Mouse (Mus musculus) left cerebral cortex, adult 11 months (tissue): Measurements from ENCODE around the gene Olfr553.
A peak's percentile ranks its signal among the peaks of the same experiment; 100 is the strongest.
"Not testable (repeated sequence)": the region's sequence is repeated elsewhere in the genome, so short reads cannot be mapped to it uniquely, and the experiment has no call there.

Experiments
- DNase-seq: peaks from one replicate; pipeline ENCODE4 v3.0.0; 2022; ENCODE audit warnings: low spot score

Olfr553 gene

GRCm38 (mm10) chr7:102618118-102618517 is at the start of gene Olfr553:
TSS of gene Olfr553 (minus strand) at chr7:102618218.
- DNase-seq = no peak

GRCm38 (mm10) chr7:102665378-102665777 is 47.4 kb upstream of the Olfr553 start:
- no peak for DNase-seq

DNA sequence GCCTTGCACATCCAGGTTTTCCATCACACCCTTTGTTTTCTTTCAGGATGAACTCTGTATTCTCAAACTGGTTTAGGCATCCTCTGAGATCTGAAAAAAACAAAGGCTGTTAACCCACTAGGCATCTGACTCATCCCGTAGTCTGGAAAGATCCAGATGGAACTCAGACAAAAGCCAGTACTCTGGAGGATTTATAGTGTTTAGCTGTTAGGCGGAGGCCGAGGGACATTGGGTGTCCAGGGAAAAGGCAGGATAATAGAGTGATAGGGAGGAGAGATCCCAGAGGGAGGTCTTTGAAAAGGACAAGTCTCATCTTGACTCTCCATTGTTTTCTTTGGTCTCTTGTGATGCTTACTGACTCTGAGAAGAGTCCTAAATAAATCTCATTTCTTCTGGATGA is 46.6 kb upstream of the Olfr553 start, which contains the start of gene Olfr556:
Gene Olfr556, plus strand, starts transcription at position 301 of the 400 bp plus-strand sequence.
- no peak for DNase-seq

DNA sequence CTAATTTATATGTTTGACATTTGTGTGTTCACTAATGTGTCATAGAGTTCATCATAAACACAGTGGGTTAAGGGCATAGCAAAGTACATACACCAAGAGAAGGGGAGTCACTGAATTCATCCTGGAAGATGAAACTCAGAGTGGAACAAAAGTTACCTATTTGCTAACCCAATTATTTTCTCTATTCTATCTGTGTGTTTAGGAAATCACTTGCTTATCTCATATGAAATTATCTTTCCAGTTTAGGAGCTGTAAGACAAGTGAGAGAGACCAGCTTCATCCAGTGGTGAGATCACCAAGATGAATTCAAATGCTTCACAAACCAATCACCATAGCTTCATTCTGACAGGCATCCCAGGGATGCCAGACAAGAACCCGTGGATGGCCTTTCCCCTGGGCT is 40.5 kb upstream of the Olfr553 start, which contains the start of gene Olfr555:
Gene Olfr555, plus strand, starts transcription at position 301 of the 400 bp plus-strand sequence.
- no peak for DNase-seq

GRCm38 (mm10) chr7:102644945-102645344 is 26.9 kb upstream of the Olfr553 start:
- DNase-seq = not testable (repeated sequence)

DNA sequence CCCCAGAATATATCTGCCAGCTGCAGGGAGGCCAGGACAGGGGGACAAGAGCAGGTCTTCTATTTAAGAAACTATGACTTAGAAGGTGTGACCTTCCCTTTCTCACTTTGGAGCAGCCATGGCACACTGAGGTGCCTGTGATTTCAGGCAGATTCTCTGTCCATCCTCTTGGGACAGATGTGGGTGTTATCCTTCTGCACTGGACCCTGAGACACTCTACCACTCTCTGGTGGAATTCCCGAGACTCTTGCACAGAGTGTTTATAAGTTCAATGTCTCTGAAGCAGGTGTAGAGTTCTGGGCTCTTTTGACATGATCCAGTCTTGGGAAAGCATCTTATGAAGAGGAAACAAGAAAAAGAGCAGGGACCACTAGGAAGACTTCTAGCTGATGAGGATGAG is 20.1 kb upstream of the Olfr553 start, which contains the start of gene Olfr554:
Gene Olfr554, plus strand, starts transcription at position 301 of the 400 bp plus-strand sequence.
- no peak for DNase-seq

DNA sequence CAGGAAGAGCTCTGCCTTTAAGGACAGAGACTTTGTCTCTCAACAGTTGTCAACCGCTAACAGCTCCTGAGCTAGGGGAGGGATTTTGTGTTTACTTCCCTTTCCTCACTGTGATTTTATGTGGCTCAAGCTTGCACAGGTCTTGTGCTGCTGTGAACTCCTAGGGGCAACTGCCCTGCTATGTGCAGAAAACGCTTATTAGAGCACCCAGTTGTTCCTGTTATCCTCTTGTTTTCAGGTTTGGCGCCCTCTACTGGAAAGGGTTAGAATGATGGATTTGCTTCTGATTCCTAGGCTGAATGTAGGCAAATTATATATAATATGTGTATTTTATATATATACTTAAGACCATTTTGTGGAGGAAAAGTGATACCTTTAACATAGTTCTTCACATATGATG is 18.6 kb upstream of the Olfr553 start:
- peak; percentile 18 for DNase-seq

- DNase-seq = not testable (repeated sequence)
Observed at GRCm38 (mm10) chr7:102620368-102620767, 2.4 kb upstream of the Olfr553 start.

GRCm38 (mm10) chr7:102619608-102620007 is 1.6 kb upstream of the Olfr553 start:
- DNase-seq = no peak

GRCm38 (mm10) chr7:102597378-102598031 is 20.5 kb downstream of the Olfr553 start, which contains the start of gene Olfr552:
TSS of gene Olfr552 (plus strand) at chr7:102597770.
- DNase-seq = no peak

DNA sequence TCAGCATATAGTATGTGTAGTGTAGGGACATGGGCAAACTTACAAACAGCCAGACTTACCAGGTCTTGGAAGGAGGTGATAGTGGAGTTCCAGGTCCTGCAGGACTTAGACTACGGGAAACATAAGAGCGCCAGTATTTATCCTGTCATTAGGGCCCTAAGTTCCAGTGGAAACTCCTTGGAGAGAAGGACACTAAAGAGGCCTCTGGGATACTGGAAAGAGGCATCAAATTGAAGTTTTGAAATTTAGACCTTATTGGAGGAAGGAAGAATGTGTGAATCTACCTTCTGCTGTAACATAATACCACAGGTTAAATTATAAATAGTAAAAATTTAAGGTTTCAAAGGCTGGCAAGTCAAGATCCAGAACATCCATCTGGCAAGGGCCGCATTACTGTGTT is 26.2 kb downstream of the Olfr553 start, which contains the start of gene Olfr551:
Gene Olfr551, minus strand, starts transcription at position 101 of the 400 bp plus-strand sequence.
- no peak for DNase-seq

GRCm38 (mm10) chr7:102575998-102576397 is 42.0 kb downstream of the Olfr553 start:
- no peak for DNase-seq

GRCm38 (mm10) chr7:102573174-102573830 is 44.7 kb downstream of the Olfr553 start:
- no peak for DNase-seq

DNA sequence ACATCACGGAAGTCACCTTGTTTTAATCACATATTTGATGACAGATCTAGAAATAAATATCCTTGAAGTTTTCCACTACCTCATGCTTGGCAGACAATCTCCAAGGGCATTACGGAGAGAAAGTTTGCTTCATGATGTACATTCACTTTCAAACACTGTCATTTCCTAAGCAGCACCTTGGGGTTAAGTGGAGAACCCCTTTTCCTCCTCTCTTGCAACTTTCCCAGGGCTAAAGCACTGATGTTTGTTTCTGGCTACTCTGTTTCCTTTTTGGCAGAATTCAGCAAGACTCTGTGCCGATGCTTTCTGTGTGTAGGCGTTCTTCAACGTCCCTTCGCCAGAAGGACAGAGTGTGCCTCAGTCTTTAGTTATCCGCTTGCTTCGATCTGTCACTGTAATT is 46.9 kb downstream of the Olfr553 start, which contains the start of gene Olfr550:
Gene Olfr550, plus strand, starts transcription at position 301 of the 400 bp plus-strand sequence.
- no peak for DNase-seq

DNA sequence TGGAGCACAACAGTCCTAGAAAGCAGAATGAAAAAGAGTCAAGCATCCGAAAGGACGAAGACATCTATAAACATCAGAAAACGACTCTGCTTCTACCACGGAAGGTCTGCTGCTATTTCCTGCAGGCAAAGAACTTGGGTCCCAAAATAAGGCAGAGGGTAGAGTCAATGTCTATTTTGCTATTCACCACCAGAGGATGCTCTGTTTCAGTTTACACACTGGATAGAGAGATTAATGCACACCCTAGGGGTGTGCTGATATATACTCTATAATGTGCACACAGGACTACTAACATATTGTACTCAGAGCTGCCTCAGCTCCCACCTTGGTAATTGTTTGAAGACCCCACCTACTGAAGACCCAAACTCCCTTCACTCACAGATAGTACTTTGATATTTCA is 51.8 kb downstream of the Olfr553 start:
- DNase-seq = no peak

- peak; percentile 47 for DNase-seq
Observed at GRCm38 (mm10) chr7:102564999-102565997, 52.7 kb downstream of the Olfr553 start, which contains the start of gene Trim21. TSS of gene Trim21 (minus strand) at chr7:102565486.
